Mouse (Mus musculus) forebrain, embryonic 16.5 days (tissue): ENCODE results near the gene Frzb. TPM values are rescaled to one million over a fixed set of nuclear protein-coding genes. Genes with fewer than 3 reads are reported as not detected.

Source experiments
- ATAC-seq: fragments of 200-750 bp; cut with Nextera tagmentation; 2 replicates; pipeline ENCODE4 v1.8.0; 2017; ENCODE audit warnings: mild to moderate bottlenecking, moderate library complexity
- H3K27ac ChIP-seq: fragments of 300-500 bp; sonication (generic); 2 replicates; pipeline ENCODE4 v1.5.1; 2014; ENCODE audit warnings: low read length, control low read depth
- H3K27me3 ChIP-seq: fragments of 300-500 bp; sonication (generic); replicated peaks from 2 replicates; pipeline ENCODE4 v1.6.1; 2014; ENCODE audit warnings: low read length; ENCODE audit not compliant: control insufficient read depth, insufficient read depth
- H3K36me3 ChIP-seq: fragments of 300-500 bp; sonication (generic); 2 replicates; pipeline ENCODE4 v1.6.1; 2014; ENCODE audit not compliant: control insufficient read depth, insufficient read depth
- H3K4me1 ChIP-seq: fragments of 300-500 bp; sonication (generic); replicated peaks from 2 replicates; pipeline ENCODE4 v1.6.1; 2014; ENCODE audit warnings: low read length; ENCODE audit not compliant: control insufficient read depth, insufficient read depth
- H3K4me2 ChIP-seq: fragments of 300-500 bp; sonication (generic); 2 replicates; pipeline ENCODE4 v1.6.1; 2014; ENCODE audit warnings: mild to moderate bottlenecking, low read length, control low read depth
- H3K4me3 ChIP-seq: fragments of 300-500 bp; sonication (generic); replicated peaks from 2 replicates; pipeline ENCODE4 v1.5.1; 2014; ENCODE audit warnings: mild to moderate bottlenecking, low read length, control low read depth
- H3K9ac ChIP-seq: fragments of 300-500 bp; sonication (generic); replicated peaks from 2 replicates; pipeline ENCODE4 v1.6.1; 2014; ENCODE audit warnings: low read depth, low read length, control low read depth
- H3K9me3 ChIP-seq: fragments of 300-500 bp; sonication (generic); 2 replicates; pipeline ENCODE4 v1.6.1; 2016; ENCODE audit warnings: low read length; ENCODE audit not compliant: control insufficient read depth
- WGBS: fragments of 180-500 bp; shearing (Covaris S2); extraction: QIAGEN DNeasy Blood & Tissue Kit; methylation state at CpG from one replicate; pipeline ENCODE4 v1.1.7; 2014; 5-methylcytosine and 5-hydroxymethylcytosine counted together
- polyA plus RNA-seq: library from polyadenylated mRNA; unstranded; fragments of >200 nt; fragmentation: Nextera tagmentation; extraction: Ambion mirVana; gene quantifications from 2 replicates; pipeline ENCODE4 v1.2.1, GENCODE M21; 2015

Frzb gene
- polyA plus RNA-seq, 1 experiment from 2014 or later: 5.2 TPM

DNA sequence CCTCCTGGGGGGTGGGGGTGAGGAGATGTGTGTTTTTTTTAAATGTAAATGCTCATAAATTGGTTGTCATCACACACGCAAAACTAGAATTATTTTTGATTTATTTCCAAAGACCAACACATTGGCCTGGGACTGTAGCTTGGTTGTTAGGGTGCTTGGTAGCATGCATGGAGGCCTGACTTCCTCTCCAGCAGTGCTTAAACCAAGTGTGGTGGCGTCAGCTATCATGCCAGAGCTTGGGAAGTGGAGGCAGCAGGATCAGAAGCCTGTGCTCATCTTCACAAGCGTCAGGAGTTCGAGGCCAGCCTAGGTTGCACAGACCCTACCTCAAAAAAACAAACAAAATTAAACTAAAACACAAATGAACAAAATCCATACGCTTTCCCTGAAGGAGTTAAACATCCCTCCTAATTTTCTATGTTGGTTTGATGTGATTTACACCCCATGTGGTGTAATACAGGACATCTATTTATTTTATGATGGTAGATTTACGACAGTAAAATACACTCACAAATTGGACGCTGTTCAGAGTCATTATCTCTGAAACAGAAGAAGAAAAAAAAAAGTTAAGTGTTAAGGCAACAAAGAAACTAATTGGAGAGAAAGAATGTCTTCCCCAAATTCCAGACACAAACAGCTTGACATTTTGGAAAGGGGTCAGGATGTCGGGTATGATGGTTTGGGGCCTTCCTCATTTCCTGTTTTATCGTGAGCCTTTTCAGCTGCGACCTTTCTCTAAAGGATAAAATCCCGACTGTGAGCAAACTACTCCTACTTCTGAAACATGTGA lies 12.4 kb downstream of the Frzb start:
- Histone ChIP-seq H3K9me3 (no peaks in the 10 kb centered on the region), H3K4me1 (peaks cover 7% of the 10 kb centered on the region; the same call in 1 of the 2 replicates), H3K27ac (no peak overlapping the region), H3K4me2 (no peak overlapping the region), H3K9ac (no peak overlapping the region), H3K27me3 (no peaks in the 10 kb centered on the region), H3K36me3 (no peaks in the 10 kb centered on the region), H3K4me3 (no peak overlapping the region)
- ATAC-seq: no peak
- WGBS: 70% methylated on average over 11 of the region's 11 CpGs

DNA sequence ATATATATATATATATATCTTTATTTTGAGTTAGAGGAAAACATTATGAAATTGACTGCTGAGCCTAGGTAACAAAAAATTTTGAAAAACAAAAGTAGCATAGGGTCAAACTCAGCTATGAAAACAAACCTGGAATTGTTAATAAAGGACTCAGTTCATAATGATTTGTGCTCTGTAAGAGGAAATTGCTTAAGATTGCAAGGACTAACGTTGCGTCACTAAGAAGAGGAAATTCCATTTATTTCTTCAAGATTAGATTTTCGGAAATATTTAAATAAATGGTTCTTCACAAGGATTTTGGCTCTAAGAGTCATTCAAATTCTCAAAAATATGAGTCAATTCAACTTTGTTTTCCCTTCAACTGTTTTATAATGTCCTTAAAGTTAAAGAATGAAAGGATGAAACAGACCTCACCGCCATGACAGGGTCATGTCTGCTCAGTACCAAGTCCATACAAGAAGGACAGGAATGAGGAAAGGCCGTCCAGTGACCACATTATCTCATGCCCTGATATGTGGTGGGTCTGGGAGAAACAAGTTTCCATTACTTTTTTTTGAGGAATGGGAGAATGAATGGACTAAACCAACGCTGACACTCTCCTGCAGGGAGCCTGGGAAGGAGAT lies 14.1 kb downstream of the Frzb start:
- Histone ChIP-seq H3K4me1 (0 out of 2 replicates have a peak, but pooled peaks cover 3% of the 10 kb centered on the region), H3K4me2 (no peak overlapping the region), H3K27me3 (no peaks in the 10 kb centered on the region), H3K9ac (no peak overlapping the region), H3K27ac (no peak overlapping the region), H3K36me3 (no peaks in the 10 kb centered on the region), H3K4me3 (no peak overlapping the region), H3K9me3 (no peaks in the 10 kb centered on the region)
- 93% methylated on average over 6 of the region's 6 CpGs for WGBS
- no peak for ATAC-seq

DNA sequence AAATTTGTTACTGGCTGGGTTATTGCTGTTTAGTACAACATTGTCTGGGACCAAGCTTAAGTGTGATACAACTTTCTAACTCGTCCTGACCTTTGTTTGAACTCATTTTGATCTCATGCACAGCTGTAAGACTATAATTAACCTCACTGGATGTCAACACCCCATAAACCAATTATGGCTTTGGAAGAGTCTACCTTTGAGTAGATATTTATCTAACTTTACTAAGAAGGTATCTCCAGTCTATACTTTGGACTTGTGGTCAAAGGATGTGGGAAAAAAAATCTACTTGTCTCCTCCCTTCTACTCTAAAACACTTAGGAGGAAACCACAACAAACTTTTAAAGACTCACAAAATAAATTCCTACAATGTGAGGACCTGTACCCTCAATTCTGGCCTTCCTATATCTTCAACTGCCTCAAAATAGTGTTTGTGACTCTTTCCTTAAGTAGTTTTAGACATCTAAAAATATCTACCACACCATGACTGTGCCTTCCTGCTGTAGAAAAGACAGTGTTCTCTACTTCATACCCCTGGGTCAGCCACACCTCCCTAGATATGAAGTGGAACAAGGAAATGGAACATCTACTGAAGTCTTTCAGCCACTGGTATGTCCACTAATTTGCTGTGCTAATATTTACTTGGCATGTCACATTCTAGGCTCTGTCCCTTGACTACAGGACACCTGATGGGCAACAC lies 16.9 kb downstream of the Frzb start:
- Histone ChIP-seq H3K27me3 (no peaks in the 10 kb centered on the region), H3K27ac (no peak overlapping the region), H3K9me3 (no peaks in the 10 kb centered on the region), H3K36me3 (no peaks in the 10 kb centered on the region), H3K4me2 (no peak overlapping the region), H3K4me1 (no peaks in the 10 kb centered on the region), H3K4me3 (no peak overlapping the region), H3K9ac (no peak overlapping the region)
- ATAC-seq: no peak
- 59% methylated on average over 1 of the region's 1 CpGs for WGBS

DNA sequence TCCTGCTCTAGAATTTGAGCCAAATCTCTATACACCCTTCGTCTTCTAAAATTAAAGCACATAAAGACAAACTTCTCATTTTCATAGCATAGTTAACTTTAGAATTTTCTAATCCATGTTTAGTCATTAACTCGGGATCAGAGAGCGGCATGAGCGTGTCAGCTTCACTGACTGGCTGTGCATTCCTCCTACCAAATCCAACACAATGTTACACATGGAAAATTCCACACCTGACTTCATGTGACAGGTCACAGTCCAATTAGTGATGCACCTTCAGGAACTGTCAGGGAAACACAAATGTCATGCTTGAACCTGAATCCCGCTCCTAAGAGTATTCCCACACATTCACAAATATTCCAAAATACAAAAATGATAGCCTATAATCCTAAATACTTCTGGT lies 24.3 kb downstream of the Frzb start:
- Histone ChIP-seq H3K4me1 (no peaks in the 10 kb centered on the region), H3K27ac (no peak overlapping the region), H3K4me3 (no peak overlapping the region), H3K9me3 (no peaks in the 10 kb centered on the region), H3K4me2 (no peak overlapping the region), H3K9ac (no peak overlapping the region), H3K36me3 (no peaks in the 10 kb centered on the region), H3K27me3 (no peaks in the 10 kb centered on the region)
- 92% methylated on average over 5 of the region's 5 CpGs for WGBS
- no peak for ATAC-seq

DNA sequence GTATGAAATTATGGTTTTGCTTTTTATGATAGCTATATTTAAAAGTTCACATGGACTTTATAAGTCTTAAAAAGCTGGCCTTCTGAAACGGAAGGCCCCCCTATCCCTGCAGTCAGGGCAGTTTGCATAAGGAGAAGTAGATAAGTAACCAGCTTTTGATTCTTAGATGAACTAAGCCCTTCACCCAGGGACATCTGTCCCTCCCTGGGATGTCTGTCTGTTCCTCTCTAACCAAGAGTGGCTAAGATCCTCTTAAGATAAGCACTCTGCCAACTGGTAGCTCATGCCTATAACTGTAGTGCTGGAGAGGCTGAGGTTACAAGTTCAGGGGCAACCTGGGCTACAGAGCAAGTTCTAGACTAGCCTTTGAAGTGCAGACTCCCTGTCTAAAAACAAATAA lies 25.4 kb downstream of the Frzb start:
- 75% methylated on average over 1 of the region's 1 CpGs for WGBS
- Histone ChIP-seq H3K36me3 (no peaks in the 10 kb centered on the region), H3K4me3 (no peak overlapping the region), H3K27me3 (no peaks in the 10 kb centered on the region), H3K9ac (no peak overlapping the region), H3K4me1 (no peaks in the 10 kb centered on the region), H3K4me2 (no peak overlapping the region), H3K9me3 (no peaks in the 10 kb centered on the region), H3K27ac (no peak overlapping the region)
- ATAC-seq: no peak

DNA sequence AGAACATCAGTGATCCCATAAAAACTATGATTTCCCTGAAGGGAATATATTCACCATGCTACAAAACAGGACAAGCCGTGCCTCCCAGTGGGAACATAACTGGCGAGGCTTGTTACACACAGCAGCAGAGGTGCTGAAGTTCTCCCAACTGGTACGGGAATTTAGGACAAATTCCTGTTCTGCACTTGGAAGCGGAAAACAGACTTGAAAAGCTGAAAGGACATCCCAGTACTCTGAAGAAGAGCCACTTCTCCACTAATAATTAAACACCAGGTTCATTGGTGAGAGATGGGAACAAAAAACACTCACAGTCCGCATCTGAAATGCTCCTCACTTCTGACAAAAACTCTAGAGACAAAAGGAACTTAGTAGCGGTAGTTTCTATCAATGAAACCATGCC lies 31.1 kb downstream of the Frzb start:
- Histone ChIP-seq H3K9me3 (no peaks in the 10 kb centered on the region), H3K27ac (no peak overlapping the region), H3K4me2 (no peak overlapping the region), H3K9ac (no peak overlapping the region), H3K36me3 (no peaks in the 10 kb centered on the region), H3K4me3 (no peak overlapping the region), H3K27me3 (no peaks in the 10 kb centered on the region), H3K4me1 (no peaks in the 10 kb centered on the region)
- no peak for ATAC-seq
- whole genome bisulfite sequencing: 84% methylated on average over 6 of the region's 6 CpGs

DNA sequence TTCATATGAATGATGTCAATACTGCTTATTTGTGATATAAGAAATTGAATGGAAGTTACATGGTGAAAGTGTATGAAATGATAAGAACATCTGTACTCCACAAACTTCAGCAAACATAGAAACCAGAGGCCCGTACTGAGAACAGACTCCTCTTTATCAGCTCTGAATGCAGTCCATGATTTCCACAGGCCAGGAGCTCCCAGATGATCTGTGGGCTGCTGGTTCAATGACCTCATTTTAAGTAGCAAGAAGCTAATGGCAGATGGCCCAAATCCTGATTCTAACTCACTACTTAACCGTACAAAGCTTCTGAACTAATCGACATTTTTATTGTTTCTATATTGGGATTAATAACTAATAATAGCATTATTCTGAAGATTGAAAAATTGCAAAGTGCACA lies 33.0 kb downstream of the Frzb start:
- Histone ChIP-seq H3K36me3 (no peaks in the 10 kb centered on the region), H3K4me3 (no peak overlapping the region), H3K9ac (no peak overlapping the region), H3K4me1 (no peaks in the 10 kb centered on the region), H3K27ac (no peak overlapping the region), H3K9me3 (no peaks in the 10 kb centered on the region), H3K4me2 (no peak overlapping the region), H3K27me3 (no peaks in the 10 kb centered on the region)
- WGBS: 84% methylated on average over 3 of the region's 3 CpGs
- no peak for ATAC-seq

DNA sequence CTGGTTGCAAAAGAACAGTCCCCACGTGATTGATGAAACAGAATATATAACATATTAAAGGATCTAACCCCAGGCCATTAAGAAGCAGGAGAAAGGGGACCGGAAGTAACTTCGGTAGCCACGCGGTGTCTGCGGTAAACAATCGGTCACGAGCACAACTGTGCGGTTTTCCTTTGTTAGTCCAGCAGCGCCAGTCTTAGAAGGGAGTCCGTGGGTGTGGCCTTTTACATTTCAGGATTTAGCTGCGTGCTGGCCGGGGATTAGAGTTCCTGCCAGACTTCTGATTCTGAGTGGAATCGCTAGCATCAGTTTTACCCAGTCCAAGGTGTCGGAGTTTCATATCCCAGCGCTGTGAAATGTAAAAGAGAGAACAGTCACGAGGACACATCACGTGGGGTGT lies 34.3 kb downstream of the Frzb start:
- no peak for ATAC-seq
- Histone ChIP-seq H3K36me3 (no peaks in the 10 kb centered on the region), H3K4me1 (no peaks in the 10 kb centered on the region), H3K9me3 (no peaks in the 10 kb centered on the region), H3K4me3 (peak overlapping the region; percentile 3; the same call in 1 of the 2 replicates), H3K4me2 (no peak overlapping the region), H3K27ac (no peak overlapping the region), H3K27me3 (no peaks in the 10 kb centered on the region), H3K9ac (no peak overlapping the region)
- 77% methylated on average over 18 of the region's 18 CpGs for WGBS

DNA sequence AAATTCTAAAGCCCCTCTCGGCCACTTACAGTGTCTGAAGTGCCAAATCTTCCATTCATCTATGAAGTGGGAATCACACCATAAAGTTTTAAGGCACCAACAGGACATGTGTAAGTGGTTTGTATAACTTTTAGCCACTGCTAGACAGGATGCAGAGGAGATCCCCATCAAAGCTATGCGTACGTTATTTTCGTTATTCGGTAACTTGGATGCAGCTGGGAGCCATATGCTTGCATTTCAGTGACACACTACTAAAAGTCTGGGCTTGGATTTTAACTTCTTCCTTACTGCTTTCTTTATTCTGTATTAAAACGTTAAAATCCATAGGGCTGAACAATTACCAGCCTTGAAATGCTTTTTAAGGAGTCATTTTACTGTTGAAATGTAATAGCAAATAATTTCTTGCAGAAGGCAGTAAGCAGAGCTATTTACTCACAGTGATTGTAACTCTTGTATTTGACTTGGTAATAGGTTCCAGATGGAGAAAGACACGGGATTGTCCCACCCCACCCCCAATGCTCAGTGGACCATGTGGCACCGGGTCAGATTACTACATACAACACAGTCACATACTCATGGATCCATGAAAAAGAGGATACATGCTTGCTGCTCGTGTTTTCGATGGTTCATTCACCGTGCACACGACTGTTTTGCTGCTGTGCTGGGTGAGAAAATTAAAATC lies 37.4 kb downstream of the Frzb start:
- Histone ChIP-seq H3K4me1 (no peaks in the 10 kb centered on the region), H3K4me2 (no peak overlapping the region), H3K4me3 (no peak overlapping the region), H3K36me3 (no peaks in the 10 kb centered on the region), H3K9ac (no peak overlapping the region), H3K9me3 (no peaks in the 10 kb centered on the region), H3K27me3 (no peaks in the 10 kb centered on the region), H3K27ac (no peak overlapping the region)
- ATAC-seq: peak; percentile 47; the same call in 1 of the 2 replicates
- WGBS: 74% methylated on average over 12 of the region's 12 CpGs
